Mouse (Mus musculus) large intestine, adult 2 months (tissue): ENCODE data around the gene Ap2a2. TPM values are rescaled to one million over a fixed set of nuclear protein-coding genes. Genes with fewer than 3 reads are reported as not detected.

Experiments
- DNase-seq: peaks from one replicate; pipeline ENCODE4 v3.0.0-alpha.2; 2012; ENCODE audit warnings: low read depth, low spot score
- WGBS: fragments of 180-500 bp; shearing (Covaris S2); methylation state at CpG from one replicate; pipeline ENCODE4 v1.1.7; 2018; 5-methylcytosine and 5-hydroxymethylcytosine counted together
- polyA plus RNA-seq: library from polyadenylated mRNA; depleted of rRNA; stranded (reverse); fragments of >200 nt; gene quantifications from 2 replicates; pipeline ENCODE4 v1.2.3, GENCODE M21; 2012; rRNA removed

Gene Ap2a2
- polyA plus RNA-seq = 66.6 and 81.1 TPM in 2 replicates

DNA sequence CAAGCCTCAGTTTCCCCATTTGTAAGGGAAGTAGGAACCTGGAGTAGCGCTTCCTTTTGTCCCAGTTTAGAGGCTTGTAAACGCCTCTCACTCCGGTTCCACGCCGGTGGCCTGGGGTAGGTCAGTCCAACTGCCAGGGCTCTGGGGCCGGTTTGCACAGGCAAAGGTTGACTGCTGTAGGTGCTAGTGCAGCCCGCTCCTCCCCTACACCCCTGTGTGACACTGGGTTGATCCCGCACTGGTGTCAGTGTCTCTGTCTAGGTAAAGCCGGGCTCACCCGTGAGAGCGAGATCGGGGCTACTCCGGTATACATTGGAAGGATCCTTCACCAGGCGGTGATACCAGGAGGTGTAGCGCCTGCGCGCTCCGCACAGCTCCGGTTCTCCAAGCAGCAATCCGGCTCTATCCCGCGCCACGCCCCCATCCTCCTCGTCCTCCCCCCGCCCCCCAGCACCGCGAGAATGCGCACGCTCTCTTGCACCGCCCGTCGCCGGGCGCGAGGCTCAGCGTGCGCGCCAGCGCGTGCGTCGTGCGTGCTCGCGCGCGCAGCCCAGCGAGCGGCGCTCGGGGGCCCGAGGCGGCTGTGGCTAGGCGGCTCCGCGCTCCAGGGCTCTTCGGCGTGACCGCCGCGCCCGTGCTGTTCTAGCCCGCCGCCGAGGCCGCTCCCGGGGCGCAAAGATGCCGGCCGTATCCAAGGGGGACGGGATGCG is at the start of gene Ap2a2:
Ap2a2 (plus strand) TSS at position 492 of the 710 bp plus-strand sequence.
- under 1% methylated on average over 72 of the region's 72 CpGs for WGBS
- DNase-seq = peak; percentile 76

DNA sequence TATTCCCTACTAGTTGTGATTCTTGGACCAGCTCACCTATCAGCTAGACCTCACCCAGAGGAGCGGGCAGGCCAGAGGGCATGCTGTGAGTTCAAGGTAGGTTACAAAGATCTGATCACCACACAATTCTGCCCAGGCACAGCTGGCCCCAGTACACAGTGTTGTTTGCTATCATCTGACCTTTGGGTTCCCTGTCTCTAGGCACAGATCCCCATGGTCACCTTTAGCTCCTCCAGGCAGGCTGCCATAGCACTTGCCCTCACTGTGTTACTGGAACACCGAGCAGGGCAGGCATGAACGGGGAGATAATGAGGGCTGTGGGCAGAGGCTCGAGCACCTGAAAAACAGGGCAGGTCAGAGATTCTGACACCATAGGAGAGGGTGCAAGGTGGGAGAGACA is 44.3 kb upstream of the Ap2a2 start:
- 86% methylated on average over 4 of the region's 4 CpGs for WGBS
- no peak for DNase-seq

DNA sequence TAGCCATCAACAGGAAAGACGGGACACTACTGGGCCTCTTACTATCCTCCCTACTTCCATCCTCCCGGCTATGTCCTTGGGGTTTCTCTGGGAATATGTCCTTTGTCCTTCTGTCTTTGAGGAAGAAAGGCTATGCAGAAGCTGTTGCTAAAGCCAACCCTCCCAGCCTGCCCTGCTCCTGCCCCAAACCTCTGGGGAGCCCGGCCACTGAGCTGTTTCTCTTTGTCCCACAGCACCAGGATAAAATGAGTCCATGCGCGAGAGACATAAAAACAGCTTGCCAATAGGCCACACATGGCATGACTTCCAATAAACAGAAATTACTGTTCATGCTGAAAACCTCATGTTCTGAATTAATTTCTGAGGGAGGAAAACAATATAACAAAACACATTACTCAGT is 43.7 kb upstream of the Ap2a2 start:
- no peak for DNase-seq
- 93% methylated on average over 5 of the region's 5 CpGs for WGBS

DNA sequence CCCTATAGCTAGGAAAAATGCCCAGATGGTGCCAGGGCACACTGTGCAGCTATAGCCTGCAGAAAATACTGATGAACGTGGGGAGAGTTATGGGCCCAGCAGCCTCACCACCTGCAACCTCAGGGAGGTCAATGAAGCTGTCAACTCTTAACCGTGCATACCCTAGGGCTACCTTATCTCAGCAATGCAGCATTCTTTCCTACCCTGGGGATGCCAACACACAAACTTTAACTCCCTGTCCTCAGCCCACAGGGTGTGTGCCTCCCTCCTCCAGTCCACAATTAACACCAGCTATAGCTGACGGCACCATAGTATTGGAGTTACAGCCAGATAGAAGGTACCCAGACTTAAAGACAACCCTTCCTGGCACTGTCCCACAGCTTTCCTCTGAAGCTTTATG is 43.0 kb upstream of the Ap2a2 start:
- 87% methylated on average over 3 of the region's 3 CpGs for WGBS

DNA sequence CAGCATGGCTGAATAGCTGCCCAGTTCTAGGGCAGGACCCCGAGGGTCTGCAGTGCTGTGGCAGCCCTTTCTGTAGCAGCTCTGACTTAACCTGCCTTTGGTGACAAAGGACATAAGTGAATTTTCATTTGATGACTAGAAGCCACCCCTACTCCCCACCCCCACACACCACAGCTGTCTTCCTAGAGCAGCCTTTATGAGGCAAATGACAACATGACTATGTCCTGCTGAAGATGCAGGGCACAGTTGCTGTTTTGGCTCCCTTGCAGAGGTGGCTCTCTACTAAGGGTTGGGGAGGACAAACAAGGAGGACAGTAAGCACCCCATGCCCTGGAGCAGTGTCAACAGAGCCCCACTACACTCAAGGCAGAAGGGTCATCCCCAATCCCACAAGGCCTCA is 42.2 kb upstream of the Ap2a2 start:
- 72% methylated on average over 1 of the region's 1 CpGs for WGBS

More for the DNA sequence above, 43.0 kb upstream of the Ap2a2 start:
- DNase-seq = no peak

DNA sequence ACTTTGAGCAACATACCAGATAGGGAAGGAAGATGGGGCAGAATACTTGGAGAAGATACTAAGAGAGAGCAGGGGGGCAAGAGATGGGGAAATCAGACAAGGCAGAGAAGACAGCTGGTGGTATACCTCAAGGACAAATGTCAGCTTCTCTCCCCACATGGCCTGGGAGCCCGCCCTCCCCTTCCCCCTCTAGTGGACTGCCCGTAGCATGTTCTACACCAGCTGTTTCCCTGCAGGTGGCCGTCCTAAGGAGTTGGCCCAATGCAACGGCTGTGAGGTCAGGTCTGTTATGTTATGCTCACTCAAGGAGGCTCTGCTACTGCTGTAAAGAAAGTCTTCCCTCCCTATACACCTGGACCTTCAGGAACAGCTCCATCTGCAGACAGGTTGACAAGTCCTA is 39.0 kb upstream of the Ap2a2 start:
- DNase-seq = no peak
- 73% methylated on average over 4 of the region's 4 CpGs for WGBS

More for the DNA sequence above, 42.2 kb upstream of the Ap2a2 start:
- DNase-seq = no peak

DNA sequence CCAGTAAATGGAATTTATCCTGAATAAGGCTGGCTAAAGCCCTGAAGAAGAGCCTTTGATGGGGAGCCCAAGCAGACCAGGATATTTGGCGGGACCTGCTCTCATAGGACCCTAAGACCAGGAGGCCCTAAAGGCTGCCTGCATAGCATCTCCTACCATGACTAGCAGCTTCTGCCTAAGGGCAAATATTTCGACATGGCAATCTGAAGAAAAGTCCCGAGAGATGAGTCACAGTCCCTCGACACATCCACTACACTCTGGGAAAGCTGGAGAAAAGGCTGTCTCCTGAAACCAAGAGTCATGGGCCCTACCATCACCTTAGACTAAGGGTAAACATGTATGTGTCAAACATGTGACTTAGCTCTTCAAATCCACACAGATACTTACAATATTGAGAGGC is 37.7 kb upstream of the Ap2a2 start:
- 86% methylated on average over 4 of the region's 4 CpGs for WGBS

DNA sequence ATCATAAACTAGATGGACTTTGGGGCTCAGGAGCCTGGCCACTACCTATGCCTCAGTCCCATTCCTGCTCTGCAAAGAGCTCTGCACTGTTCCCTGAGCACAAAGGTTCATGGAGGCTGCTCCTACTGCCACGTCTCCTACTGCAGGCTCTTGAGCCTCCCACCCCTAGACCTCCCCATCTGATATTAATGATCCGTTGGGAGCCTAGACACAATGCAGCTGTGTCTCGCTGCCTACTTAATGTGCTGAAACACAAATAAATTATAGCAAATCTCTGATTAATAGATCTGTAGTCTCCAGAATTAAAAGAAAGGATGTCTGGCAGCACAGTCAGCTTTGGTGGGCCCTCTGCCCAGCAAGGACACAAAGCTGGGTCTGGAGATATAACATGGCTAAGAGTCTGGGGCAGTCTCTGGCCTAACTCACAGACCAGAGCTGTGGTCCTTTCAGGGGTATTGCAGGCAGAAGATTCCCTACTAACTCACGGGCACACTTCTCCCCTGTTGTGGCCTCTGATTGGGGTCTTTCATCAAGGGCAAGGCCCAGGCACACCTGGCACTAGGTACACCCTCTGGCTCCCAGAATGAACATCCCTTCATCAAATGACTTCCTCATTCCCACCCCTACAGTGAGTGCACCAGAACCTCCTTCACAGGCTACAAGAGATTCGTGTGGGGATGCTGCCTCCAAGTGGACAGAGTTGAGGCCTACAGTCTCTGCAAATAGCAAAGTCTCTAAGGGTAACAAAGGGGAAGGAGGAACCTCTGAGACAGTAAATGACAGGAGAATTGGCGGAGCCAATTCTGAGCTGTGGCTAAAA is 37.0 kb upstream of the Ap2a2 start:
- no peak for DNase-seq
- WGBS = 56% methylated on average over 6 of the region's 6 CpGs

More for the DNA sequence above, 37.7 kb upstream of the Ap2a2 start:
- DNase-seq = no peak

DNA sequence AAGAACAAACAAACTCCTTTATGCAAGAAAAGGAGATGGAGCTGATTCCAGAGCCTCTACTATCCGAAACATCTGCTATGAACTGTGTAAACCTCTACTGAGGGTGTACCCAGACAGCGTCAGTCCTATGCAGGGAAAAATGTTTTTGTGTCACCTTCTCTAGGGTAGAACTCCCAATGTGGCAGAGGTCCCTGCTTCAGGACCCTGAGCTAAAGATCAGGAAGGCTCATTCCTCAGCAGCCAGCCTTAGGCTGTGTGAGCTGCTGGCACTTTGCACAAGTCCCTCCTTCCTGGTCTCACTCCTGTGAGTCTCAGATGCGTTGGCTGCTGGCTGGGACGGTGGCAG is 36.4 kb upstream of the Ap2a2 start:
- WGBS = 87% methylated on average over 4 of the region's 4 CpGs
- DNase-seq = no peak

DNA sequence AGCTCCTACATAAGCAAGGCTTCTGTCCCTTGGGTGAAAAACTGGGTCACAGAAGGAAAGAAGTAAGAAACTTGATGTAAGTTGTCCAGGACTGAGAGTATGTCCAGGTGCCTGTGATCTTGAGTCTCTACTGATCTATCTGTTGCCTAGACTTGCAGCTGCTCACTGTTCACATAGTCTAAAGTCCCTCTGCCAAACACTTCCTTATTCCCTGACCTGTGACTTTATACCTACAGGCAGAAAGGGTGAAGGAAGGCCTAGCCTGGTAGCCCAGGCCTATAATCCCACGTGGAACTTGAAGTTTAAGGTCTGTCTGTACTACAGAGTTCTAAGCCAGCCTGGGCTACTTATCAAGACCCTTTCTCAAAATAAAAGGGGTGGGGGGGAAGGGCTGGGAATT is 26.4 kb upstream of the Ap2a2 start:
- WGBS = 31% methylated on average over 1 of the region's 1 CpGs

DNA sequence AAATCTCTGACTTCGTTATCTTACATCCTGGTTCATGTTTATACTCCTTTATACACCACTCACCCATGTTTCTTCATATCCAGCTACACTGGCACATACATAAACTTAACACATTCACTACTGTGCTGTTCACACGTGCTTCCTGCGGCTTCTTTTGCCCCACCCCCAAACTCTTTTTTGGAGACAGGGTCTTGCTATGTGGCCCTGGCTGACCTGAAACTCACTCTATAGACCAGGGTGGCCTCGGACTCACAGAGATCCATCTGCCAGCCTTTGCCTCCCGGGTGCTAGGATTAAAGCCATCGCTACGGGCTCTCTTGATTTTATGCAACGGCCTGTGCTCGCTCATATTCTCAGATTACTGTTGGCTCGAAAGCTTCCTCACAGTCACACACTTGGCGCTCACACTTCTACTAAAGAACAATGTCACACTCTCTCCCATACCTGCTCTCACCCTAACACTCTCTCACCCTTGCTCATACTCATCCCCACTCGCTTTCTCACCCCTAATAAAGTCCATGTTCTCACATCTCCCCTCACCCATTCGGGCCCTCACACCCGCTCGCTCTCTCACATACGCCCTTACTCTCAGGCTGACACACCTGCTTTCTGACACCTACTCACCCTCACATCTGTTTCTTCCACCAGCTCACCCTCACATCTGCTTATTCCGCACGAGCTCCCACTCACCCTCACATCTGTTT is 23.0 kb upstream of the Ap2a2 start:
- 4% methylated on average over 18 of the region's 18 CpGs for WGBS
- no peak for DNase-seq

More for the DNA sequence above, 26.4 kb upstream of the Ap2a2 start:
- DNase-seq = no peak

DNA sequence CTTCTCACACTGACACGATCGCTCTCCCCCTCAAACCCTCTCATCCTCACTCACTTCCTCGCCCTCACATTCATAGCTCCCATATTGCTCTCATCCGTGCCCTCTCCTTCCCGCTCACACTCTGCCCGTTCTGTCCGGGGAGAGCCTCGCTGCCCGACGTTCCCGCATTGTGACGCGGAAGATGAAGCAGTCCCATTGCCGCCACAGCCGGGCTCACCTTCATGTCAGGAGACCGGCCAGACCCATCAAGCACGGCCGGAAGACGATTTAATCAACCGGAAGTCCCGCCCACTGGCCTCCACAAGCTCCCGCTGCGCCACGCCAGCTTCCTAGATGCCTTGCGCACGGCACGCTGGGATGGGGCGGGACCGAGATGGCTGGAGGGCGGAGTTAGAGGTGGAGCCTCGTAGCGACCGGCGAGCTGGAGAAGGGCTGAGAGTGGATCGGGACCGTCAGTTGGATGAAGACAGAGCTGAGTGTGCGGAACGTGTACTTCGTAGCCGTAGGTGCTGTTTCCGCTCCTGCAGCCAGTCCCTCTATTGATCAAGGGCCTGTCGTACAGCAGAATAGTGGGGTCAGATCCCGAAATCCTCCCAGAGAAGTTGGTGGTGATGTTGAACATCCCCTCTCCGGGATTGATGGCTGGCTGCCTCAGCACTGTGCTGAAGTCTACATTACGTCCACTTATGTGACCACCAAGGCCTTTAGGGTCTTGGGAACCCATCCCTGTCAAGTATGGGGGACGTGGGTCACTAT is 22.2 kb upstream of the Ap2a2 start, which contains the start of gene Chid1:
Chid1 (minus strand) TSS at position 302 of the 756 bp plus-strand sequence.
- under 1% methylated on average over 46 of the region's 46 CpGs for WGBS

DNA sequence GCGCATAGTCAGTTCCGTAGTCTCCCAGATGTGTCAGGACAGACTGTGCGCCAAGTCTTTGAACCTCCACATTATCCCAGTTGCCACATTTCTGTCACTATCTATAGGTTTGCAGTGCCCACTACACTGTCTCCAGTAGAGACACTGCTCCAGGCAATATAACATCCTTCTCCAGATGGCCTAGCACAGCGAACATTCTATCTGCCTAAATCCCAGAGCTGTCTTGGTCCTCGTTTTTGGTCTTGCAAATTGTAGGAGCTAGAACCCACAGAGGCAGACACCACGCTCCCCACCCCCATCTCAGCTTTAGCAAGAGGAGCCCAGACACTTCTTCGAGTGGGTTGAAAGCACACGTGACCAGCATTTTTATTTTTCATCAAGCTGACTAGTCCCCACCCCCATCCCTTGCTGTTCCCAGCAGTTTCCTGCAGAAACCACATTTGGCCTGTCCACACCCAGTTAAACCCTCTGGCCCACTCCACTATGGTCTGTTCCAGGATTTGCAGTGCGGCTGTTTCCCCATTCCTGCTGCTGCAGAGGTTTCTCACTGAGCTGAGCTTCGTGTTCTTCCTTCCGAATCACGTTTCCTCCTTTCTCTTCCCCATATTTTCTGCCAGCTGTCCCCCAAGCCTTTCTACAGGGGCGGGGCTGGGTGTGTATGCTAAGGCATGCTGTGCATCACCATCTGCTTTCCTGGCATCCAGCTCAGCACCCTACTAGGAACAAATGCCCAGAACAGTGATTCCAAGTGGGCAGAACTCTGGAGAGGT is 21.5 kb upstream of the Ap2a2 start:
- no peak for DNase-seq
- WGBS = 33% methylated on average over 13 of the region's 13 CpGs

More for the DNA sequence above, 22.2 kb upstream of the Ap2a2 start, which contains the start of gene Chid1:
- peak; percentile 97 for DNase-seq

DNA sequence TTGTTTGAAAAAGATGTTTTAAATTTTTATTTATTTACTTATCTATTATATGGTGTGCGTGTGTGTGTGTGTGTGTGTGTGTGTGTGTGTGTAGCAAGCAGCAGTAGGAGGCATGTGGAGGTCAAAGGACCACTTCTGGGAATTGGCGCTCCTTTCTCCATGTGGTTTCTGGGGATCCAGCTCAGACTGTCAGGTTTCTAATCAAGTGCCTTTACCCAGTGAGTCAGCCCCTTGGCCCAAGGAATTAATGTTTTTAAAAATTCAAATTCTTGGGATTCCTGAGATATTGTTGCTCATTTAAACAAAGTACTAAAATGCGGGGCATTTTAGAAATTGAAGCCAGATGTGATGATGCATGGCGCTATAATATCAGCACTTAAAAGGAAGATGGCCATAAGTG is 20.3 kb upstream of the Ap2a2 start:
- DNase-seq = no peak
- WGBS = 83% methylated on average over 4 of the region's 4 CpGs

DNA sequence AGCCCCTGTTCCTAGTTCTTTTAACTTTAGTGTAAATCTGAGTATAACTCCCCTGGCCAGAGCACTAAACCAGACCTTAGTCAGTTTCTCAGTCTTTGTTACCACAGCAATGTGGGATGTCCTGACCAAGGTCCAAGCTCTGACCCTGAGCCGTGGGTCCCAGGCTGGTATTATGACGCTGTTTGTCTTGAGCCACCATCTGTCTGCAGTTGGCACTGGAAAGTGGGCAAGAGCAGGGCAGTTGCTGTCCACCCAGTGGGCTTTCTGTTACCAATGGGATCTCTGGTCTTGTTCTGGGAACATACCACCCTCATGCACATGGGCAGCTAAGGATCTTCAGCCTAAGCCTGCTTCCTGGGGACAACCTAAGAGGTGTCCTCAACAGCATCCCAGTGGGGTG is 19.4 kb upstream of the Ap2a2 start:
- DNase-seq = no peak
- WGBS = 79% methylated on average over 2 of the region's 2 CpGs

DNA sequence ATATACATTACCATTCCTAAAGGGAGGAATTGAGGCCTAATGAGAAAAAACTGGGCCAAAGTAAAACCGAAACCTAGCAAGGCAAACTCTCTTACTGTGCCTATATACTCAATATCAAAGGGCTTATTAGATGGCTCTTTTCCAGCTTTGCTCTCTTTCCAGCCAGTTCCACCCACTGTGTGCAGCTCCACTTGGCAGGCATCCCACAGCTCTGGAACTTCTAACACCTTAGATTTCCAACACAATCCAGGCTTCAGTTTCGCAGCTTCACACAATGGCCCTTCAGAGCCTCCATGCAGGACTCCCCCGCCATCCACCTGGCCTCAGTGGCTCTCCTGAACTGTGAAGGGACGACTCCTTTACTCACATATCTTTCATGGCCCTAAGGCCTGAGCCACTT is 17.3 kb upstream of the Ap2a2 start:
- DNase-seq = no peak
- 32% methylated on average over 4 of the region's 4 CpGs for WGBS

DNA sequence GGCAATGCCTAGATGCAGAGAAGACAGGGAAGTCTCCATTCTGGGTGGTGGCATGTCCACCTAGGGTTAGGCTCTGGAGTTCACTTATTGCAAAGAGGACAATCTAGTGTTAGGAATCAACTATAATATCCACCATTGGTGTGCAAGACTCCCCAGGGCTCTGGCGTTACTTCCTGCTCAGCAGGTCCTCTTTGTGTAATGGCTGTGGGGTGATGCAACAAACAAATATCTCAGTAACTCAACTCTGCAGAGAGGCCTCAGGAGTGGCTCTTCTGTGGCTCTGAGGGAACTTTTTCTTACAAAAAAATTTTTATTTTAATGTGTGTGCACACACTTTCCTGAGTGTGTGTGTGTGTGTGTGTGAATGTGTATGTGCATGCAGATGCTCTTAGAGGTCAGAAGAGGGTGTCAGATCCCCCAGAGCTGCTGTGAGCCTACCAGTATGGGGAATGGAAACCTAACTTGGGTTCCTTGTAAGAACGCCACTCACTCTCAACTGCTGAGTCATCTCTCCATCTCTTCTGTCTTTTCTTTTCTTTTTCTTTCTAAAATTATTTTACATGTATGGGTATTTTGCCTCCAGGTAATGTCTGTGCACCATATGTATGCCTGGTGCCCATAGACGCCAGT is 12.4 kb upstream of the Ap2a2 start:
- WGBS = 86% methylated on average over 3 of the region's 3 CpGs
- DNase-seq = no peak

DNA sequence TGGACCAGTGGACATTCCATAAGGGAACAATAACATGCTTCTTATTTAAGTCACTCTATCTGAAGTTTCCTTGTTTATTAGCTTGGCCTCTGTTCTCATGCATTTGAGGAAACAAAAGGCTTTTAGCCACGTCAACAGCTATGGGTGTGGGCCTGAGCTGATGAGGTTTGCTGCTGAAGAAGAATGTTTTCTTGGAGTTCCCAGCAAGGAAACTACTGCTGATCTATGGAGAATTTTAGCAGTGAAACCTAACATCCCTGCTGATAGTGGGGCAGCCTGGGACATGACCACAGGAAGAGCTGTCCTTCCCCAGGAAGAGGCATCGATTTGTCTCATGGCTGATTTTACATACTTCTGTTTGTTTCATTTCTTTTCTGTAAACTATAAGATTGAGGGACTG is 11.5 kb upstream of the Ap2a2 start:
- DNase-seq = no peak
- whole genome bisulfite sequencing = 52% methylated on average over 2 of the region's 2 CpGs
